Mouse (Mus musculus) ES-E14 (cell line): ENCODE results near the gene Ankrd11. TPM values are rescaled to one million over a fixed set of nuclear protein-coding genes. Genes with fewer than 3 reads are reported as not detected.

ENCODE experiments used
- DNase-seq: peaks from one replicate; pipeline ENCODE4 v3.0.0-alpha.2; 2013; ENCODE audit warnings: low read depth, low spot score
- H3K27ac ChIP-seq: 2 replicates; pipeline ENCODE4 v1.5.1; 2012; ENCODE audit warnings: low read depth, mild to moderate bottlenecking, low read length, moderate library complexity, mixed read lengths; ENCODE audit not compliant: poor library complexity, insufficient read depth, severe bottlenecking
- H3K36me3 ChIP-seq: 2 replicates; pipeline ENCODE4 v1.6.1; 2012; ENCODE audit warnings: mild to moderate bottlenecking, low read length, moderate library complexity, mixed read lengths; ENCODE audit not compliant: control insufficient read depth, poor library complexity, insufficient read depth, severe bottlenecking
- H3K4me1 ChIP-seq, 2 experiments: fragments of 150-350 bp in 1 of 2; sonication (generic) in 1 of 2; 2 replicates each; pipeline ENCODE4 v1.6.1; 2012; ENCODE audit warnings: low read length in 2 of 2, mild to moderate bottlenecking in 1 of 2, mixed read lengths in 1 of 2; ENCODE audit not compliant: control insufficient read depth in 2 of 2, insufficient read depth in 2 of 2, poor library complexity in 1 of 2
- H3K4me3 ChIP-seq, 2 experiments: fragments of 150-350 bp in 1 of 2; sonication (generic) in 1 of 2; 2 replicates each; pipeline ENCODE4 v1.5.1; 2012; ENCODE audit warnings: low read length in 2 of 2, low read depth in 1 of 2, mild to moderate bottlenecking in 1 of 2, mixed read lengths in 1 of 2; ENCODE audit not compliant: insufficient read depth in 1 of 2, poor library complexity in 1 of 2, severe bottlenecking in 1 of 2
- H3K9ac ChIP-seq: 2 replicates; pipeline ENCODE4 v1.6.1; 2012; ENCODE audit warnings: low read depth, mild to moderate bottlenecking, low read length, mixed read lengths; ENCODE audit not compliant: poor library complexity, insufficient read depth, severe bottlenecking
- H3K9me3 ChIP-seq: fragments of 150-350 bp; sonication (generic); 2 replicates; pipeline ENCODE4 v1.6.1; 2012; ENCODE audit warnings: low read depth, mild to moderate bottlenecking, low read length; ENCODE audit not compliant: control insufficient read depth, insufficient read depth
- CHD2 ChIP-seq: IDR thresholded peaks from 2 replicates; pipeline ENCODE4 v1.6.1; 2014; ENCODE audit warnings: mild to moderate bottlenecking, low read depth, low read length, inconsistent platforms
- HCFC1 ChIP-seq: IDR thresholded peaks from 2 replicates; pipeline ENCODE4 v1.6.1; 2012; ENCODE audit warnings: low read length, inconsistent platforms, borderline replicate concordance; ENCODE audit not compliant: insufficient read depth
- MAFK ChIP-seq: IDR thresholded peaks from 2 replicates; pipeline ENCODE4 v1.6.1; 2014; ENCODE audit warnings: mild to moderate bottlenecking, low read depth, low read length, inconsistent platforms; ENCODE audit not compliant: insufficient read depth
- ZC3H11A ChIP-seq: IDR thresholded peaks from 2 replicates; pipeline ENCODE4 v1.6.1; 2012; ENCODE audit warnings: low read depth, mild to moderate bottlenecking, inconsistent platforms, low read length, borderline replicate concordance
- ZNF384 ChIP-seq: IDR thresholded peaks from 2 replicates; pipeline ENCODE4 v1.6.1; 2012; ENCODE audit warnings: low read depth, low read length, inconsistent platforms
- in situ Hi-C, 2 experiments: fragments of 600-800 bp; cut with MboI; formaldehyde crosslinking; loops; one replicate each; pipeline ENCODE4 v1.15.1; 2025; ENCODE audit warnings: low sequenced_read_pairs in 2 of 2, inconsistent platforms in 1 of 2; ENCODE audit not compliant: unreplicated experiment in 2 of 2
- total RNA-seq: library from RNA; depleted of rRNA; stranded (reverse); fragments of 300-350 nt; gene quantifications from 2 replicates; pipeline ENCODE4 v1.2.3, GENCODE M21; 2012

The Ankrd11 gene
- total RNA-seq, 1 experiment, result 155 TPM

- H3K4me1 ChIP-seq, result no peaks in the 10 kb centered on the region
- TF ChIP-seq ZC3H11A (no peak), ZNF384 (no peak), HCFC1 (no peak), MAFK (no peak), CHD2 (no peak)
- H3K27ac ChIP-seq, result no peak overlapping the region
- no peak overlapping the region for H3K9ac ChIP-seq
- no peak overlapping the region for H3K4me3 ChIP-seq
- in situ Hi-C loops, result no loop called here
- DNase-seq, result no peak
- peaks cover 77% of the 10 kb centered on the region for H3K36me3 ChIP-seq
- H3K9me3 ChIP-seq, result no peaks in the 10 kb centered on the region
Measured at GRCm38 (mm10) chr8:122896317-122896716, 145.8 kb downstream of the Ankrd11 start.

- H3K36me3 ChIP-seq, result peaks cover 87% of the 10 kb centered on the region
- no peak overlapping the region for H3K4me3 ChIP-seq
- DNase-seq, result no peak
- H3K27ac ChIP-seq, result no peak overlapping the region
- no peak overlapping the region for H3K9ac ChIP-seq
- TF ChIP-seq MAFK, result no peak
- TF ChIP-seq HCFC1, result no peak
- no peak for TF ChIP-seq ZC3H11A
- TF ChIP-seq CHD2, result no peak
- TF ChIP-seq ZNF384, result no peak
- in situ Hi-C loops, result no loop called here
- no peaks in the 10 kb centered on the region for H3K4me1 ChIP-seq
- no peaks in the 10 kb centered on the region for H3K9me3 ChIP-seq
Measured at GRCm38 (mm10) chr8:122893451-122893850, 148.6 kb downstream of the Ankrd11 start.

GRCm38 (mm10) chr8:122891440-122891839 lies 150.6 kb downstream of the Ankrd11 start:
- no peak overlapping the region for H3K9ac ChIP-seq
- no peaks in the 10 kb centered on the region for H3K4me1 ChIP-seq
- no peak overlapping the region for H3K27ac ChIP-seq
- in situ Hi-C loops, result no loop called here
- no peak for TF ChIP-seq HCFC1
- TF ChIP-seq ZNF384, result no peak
- TF ChIP-seq MAFK, result no peak
- TF ChIP-seq CHD2, result no peak
- TF ChIP-seq ZC3H11A, result no peak
- peaks cover 93% of the 10 kb centered on the region for H3K36me3 ChIP-seq
- no peaks in the 10 kb centered on the region for H3K9me3 ChIP-seq
- no peak for DNase-seq
- H3K4me3 ChIP-seq, result no peak overlapping the region

GRCm38 (mm10) chr8:122883671-122884070 lies 158.4 kb downstream of the Ankrd11 start:
- H3K27ac ChIP-seq, result no peak overlapping the region
- DNase-seq, result no peak
- no peak overlapping the region for H3K9ac ChIP-seq
- H3K36me3 ChIP-seq, result peaks cover 58% of the 10 kb centered on the region
- H3K4me3 ChIP-seq, result no peak overlapping the region
- in situ Hi-C loops, result no loop called here
- TF ChIP-seq ZC3H11A (no peak), MAFK (no peak), HCFC1 (no peak), ZNF384 (no peak)
- no peaks in the 10 kb centered on the region for H3K9me3 ChIP-seq
- peaks cover 0 to 7% of the 10 kb centered on the region in 2 experiments; a peak in 2 of 4 replicates for H3K4me1 ChIP-seq

DNA sequence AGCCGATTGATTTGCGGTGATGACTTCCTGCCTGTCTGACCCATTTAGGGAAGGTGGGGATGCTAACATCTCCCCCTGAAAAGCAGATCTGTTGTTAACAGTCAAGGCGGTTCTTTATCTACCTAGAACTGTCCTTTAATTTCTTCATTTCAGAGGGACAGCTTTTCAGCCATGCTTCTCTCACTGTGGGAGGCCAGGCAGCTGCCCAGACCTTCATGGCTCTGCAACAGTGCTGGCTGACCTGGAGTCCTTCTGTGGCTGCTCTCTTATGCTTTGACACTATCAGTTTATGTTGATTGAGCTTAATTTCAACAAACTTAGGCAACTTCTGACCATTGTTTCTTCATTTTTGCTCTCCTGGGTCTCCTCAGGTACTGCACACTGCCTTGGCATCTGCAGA lies 161.8 kb downstream of the Ankrd11 start:
- H3K9ac ChIP-seq, result no peak overlapping the region
- no peaks in the 10 kb centered on the region for H3K9me3 ChIP-seq
- peaks cover 27% of the 10 kb centered on the region for H3K36me3 ChIP-seq
- H3K4me1 ChIP-seq, result peaks cover 0 to 7% of the 10 kb centered on the region in 2 experiments; a peak in 2 of 4 replicates
- TF ChIP-seq HCFC1 (no peak), CHD2 (no peak), ZC3H11A (no peak)
- no peak overlapping the region for H3K27ac ChIP-seq
- no peak for DNase-seq
- no peak overlapping the region for H3K4me3 ChIP-seq
- in situ Hi-C loops, result no loop called here
